Mouse (Mus musculus) stomach, postnatal 0 days (tissue): ENCODE data around the gene Atp8a2. TPM values are rescaled to one million over a fixed set of nuclear protein-coding genes. Genes with fewer than 3 reads are reported as not detected.
A peak's percentile ranks its signal among the peaks of the same experiment; 100 is the strongest.
"Not testable (repeated sequence)": the region's sequence is repeated elsewhere in the genome, so short reads cannot be mapped to it uniquely, and the experiment has no call there.

Experiments used
- ATAC-seq: fragments of 200-750 bp; cut with Nextera tagmentation; 2 replicates; pipeline ENCODE4 v1.8.0; 2017; ENCODE audit not compliant: low FRiP score, low TSS enrichment
- DNase-seq: peaks from one replicate; pipeline ENCODE4 v3.0.0-alpha.2; 2016; ENCODE audit warnings: low spot score
- H3K27ac ChIP-seq: fragments of 300-500 bp; sonication (generic); replicated peaks from 2 replicates; pipeline ENCODE4 v1.5.1; 2014; ENCODE audit warnings: mild to moderate bottlenecking, control low read depth
- H3K27me3 ChIP-seq: fragments of 300-500 bp; sonication (generic); 2 replicates; pipeline ENCODE4 v1.6.1; 2014; ENCODE audit warnings: low read length; ENCODE audit not compliant: control insufficient read depth, insufficient read depth
- H3K36me3 ChIP-seq: fragments of 300-500 bp; sonication (generic); 2 replicates; pipeline ENCODE4 v1.6.1; 2014; ENCODE audit warnings: low read length, mixed read lengths; ENCODE audit not compliant: control insufficient read depth, insufficient read depth
- H3K4me1 ChIP-seq: fragments of 300-500 bp; sonication (generic); replicated peaks from 2 replicates; pipeline ENCODE4 v1.6.1; 2014; ENCODE audit warnings: antibody characterized with exemption; ENCODE audit not compliant: control insufficient read depth, insufficient read depth
- H3K4me2 ChIP-seq: fragments of 300-500 bp; sonication (generic); replicated peaks from 2 replicates; pipeline ENCODE4 v1.6.1; 2014; ENCODE audit warnings: low read depth, mild to moderate bottlenecking, control low read depth, moderate library complexity
- H3K4me3 ChIP-seq: fragments of 300-500 bp; sonication (generic); 2 replicates; pipeline ENCODE4 v1.5.1; 2014; ENCODE audit warnings: low read depth, low read length, control low read depth
- H3K9ac ChIP-seq: fragments of 300-500 bp; sonication (generic); 2 replicates; pipeline ENCODE4 v1.6.1; 2014; ENCODE audit warnings: mild to moderate bottlenecking, low read length, control low read depth, mixed read lengths
- H3K9me3 ChIP-seq: fragments of 300-500 bp; sonication (generic); 2 replicates; pipeline ENCODE4 v1.6.1; 2016; ENCODE audit warnings: low read length; ENCODE audit not compliant: control insufficient read depth
- CTCF ChIP-seq: IDR thresholded peaks from 2 replicates; pipeline ENCODE4 v1.5.1; 2016; ENCODE audit warnings: antibody characterized with exemption, low read depth, mild to moderate bottlenecking, moderate library complexity
- EP300 ChIP-seq: optimal IDR thresholded peaks from 2 replicates; pipeline ENCODE3; 2016; ENCODE audit warnings: antibody characterized with exemption
- WGBS: fragments of 180-500 bp; shearing (Covaris S2); extraction: QIAGEN DNeasy Blood & Tissue Kit; methylation state at CpG from one replicate; pipeline ENCODE4 v1.1.7; 2014; 5-methylcytosine and 5-hydroxymethylcytosine counted together
- polyA plus RNA-seq: library from polyadenylated mRNA; unstranded; fragments of >200 nt; fragmentation: Nextera tagmentation; extraction: Ambion mirVana; gene quantifications from 2 replicates; pipeline ENCODE4 v1.2.1, GENCODE M21; 2015

Atp8a2 gene
- polyA plus RNA-seq, 1 experiment from 2014 or later = 6.3 TPM

- 18% methylated on average over 5 of the region's 5 CpGs for WGBS
- Histone ChIP-seq H3K27me3 (no peaks in the 10 kb centered on the region), H3K9ac (no peak overlapping the region), H3K4me1 (no peaks in the 10 kb centered on the region), H3K36me3 (no peaks in the 10 kb centered on the region), H3K4me2 (no peak overlapping the region), H3K9me3 (no peaks in the 10 kb centered on the region), H3K27ac (no peak overlapping the region), H3K4me3 (no peak overlapping the region)
- no peak for TF ChIP-seq EP300
- no peak for TF ChIP-seq CTCF
- ATAC-seq (no peak), DNase-seq (no peak)
These were observed 247.0 kb downstream of the Atp8a2 start for GRCm38 (mm10) chr14:59949983-59950382.

- peak; percentile 85 for DNase-seq
- Histone ChIP-seq H3K9me3 (no peaks in the 10 kb centered on the region), H3K4me2 (no peak overlapping the region)
These were observed 253.9 kb downstream of the Atp8a2 start for GRCm38 (mm10) chr14:59942864-59943611.

GRCm38 (mm10) chr14:59942199-59942598 is 254.8 kb downstream of the Atp8a2 start:
- no peak for ATAC-seq
- no peaks in the 10 kb centered on the region for H3K9me3 ChIP-seq
- H3K4me2 ChIP-seq = no peak overlapping the region
- TF ChIP-seq EP300 = no peak
- TF ChIP-seq CTCF = no peak
- H3K4me3 ChIP-seq = no peak overlapping the region
- H3K27ac ChIP-seq = no peak overlapping the region
- H3K4me1 ChIP-seq = no peaks in the 10 kb centered on the region
- DNase-seq = no peak
- no peak overlapping the region for H3K9ac ChIP-seq
- no peaks in the 10 kb centered on the region for H3K36me3 ChIP-seq
- H3K27me3 ChIP-seq = no peaks in the 10 kb centered on the region
- 75% methylated on average over 2 of the region's 2 CpGs for WGBS

More at GRCm38 (mm10) chr14:59942864-59943611, 253.9 kb downstream of the Atp8a2 start:
- no peak overlapping the region for H3K9ac ChIP-seq
- TF ChIP-seq CTCF (peak; percentile 94), EP300 (no peak)
- 21% methylated on average over 7 of the region's 7 CpGs for WGBS
- no peak overlapping the region for H3K4me3 ChIP-seq
- H3K27ac ChIP-seq = no peak overlapping the region
- H3K4me1 ChIP-seq = no peaks in the 10 kb centered on the region
- H3K27me3 ChIP-seq = no peaks in the 10 kb centered on the region
- peak; percentile 83 for ATAC-seq
- H3K36me3 ChIP-seq = no peaks in the 10 kb centered on the region

GRCm38 (mm10) chr14:59932355-59932754 is 264.6 kb downstream of the Atp8a2 start:
- no peaks in the 10 kb centered on the region for H3K9me3 ChIP-seq
- H3K4me3 ChIP-seq = no peak overlapping the region
- H3K36me3 ChIP-seq = no peaks in the 10 kb centered on the region
- no peak overlapping the region for H3K27ac ChIP-seq
- WGBS = 34% methylated on average over 6 of the region's 6 CpGs
- TF ChIP-seq CTCF (no peak), EP300 (no peak)
- ATAC-seq (no peak), DNase-seq (no peak)
- H3K4me2 ChIP-seq = no peak overlapping the region
- no peaks in the 10 kb centered on the region for H3K27me3 ChIP-seq
- no peak overlapping the region for H3K9ac ChIP-seq
- no peaks in the 10 kb centered on the region for H3K4me1 ChIP-seq

- H3K9me3 ChIP-seq = no peaks in the 10 kb centered on the region
- H3K27me3 ChIP-seq = no peaks in the 10 kb centered on the region
- TF ChIP-seq CTCF (no peak), EP300 (no peak)
- no peak overlapping the region for H3K9ac ChIP-seq
- H3K36me3 ChIP-seq = no peaks in the 10 kb centered on the region
- no peaks in the 10 kb centered on the region for H3K4me1 ChIP-seq
- H3K4me2 ChIP-seq = no peak overlapping the region
- no peak for DNase-seq
- H3K27ac ChIP-seq = no peak overlapping the region
- H3K4me3 ChIP-seq = no peak overlapping the region
- WGBS = 83% methylated on average over 13 of the region's 13 CpGs
- ATAC-seq = no peak
These were observed 265.4 kb downstream of the Atp8a2 start for GRCm38 (mm10) chr14:59931412-59932058.

GRCm38 (mm10) chr14:59929190-59929589 is 267.8 kb downstream of the Atp8a2 start:
- H3K9me3 ChIP-seq, H3K9ac ChIP-seq, H3K36me3 ChIP-seq, H3K4me1 ChIP-seq, H3K27ac ChIP-seq, H3K27me3 ChIP-seq, H3K4me2 ChIP-seq, ATAC-seq, H3K4me3 ChIP-seq, DNase-seq: not testable (repeated sequence)
- WGBS = 88% methylated on average over 1 of the region's 1 CpGs
